Mouse (Mus musculus) lung, embryonic 16.5 days (tissue): ENCODE data around the gene Hbb-bh2. TPM values are rescaled to one million over a fixed set of nuclear protein-coding genes. Genes with fewer than 3 reads are reported as not detected.
"Not testable (repeated sequence)": the region's sequence is repeated elsewhere in the genome, so short reads cannot be mapped to it uniquely, and the experiment has no call there.

ENCODE experiments used
- ATAC-seq: fragments of 200-750 bp; cut with Nextera tagmentation; 2 replicates; pipeline ENCODE4 v1.8.0; 2017; ENCODE audit warnings: low read depth, mild to moderate bottlenecking, moderate library complexity
- H3K27ac ChIP-seq: fragments of 300-500 bp; sonication (generic); 2 replicates; pipeline ENCODE4 v1.5.1; 2014; ENCODE audit warnings: mild to moderate bottlenecking, control low read depth, low read length
- H3K27me3 ChIP-seq: fragments of 300-500 bp; sonication (generic); 2 replicates; pipeline ENCODE4 v1.6.1; 2014; ENCODE audit warnings: low read depth, low read length, mixed read lengths; ENCODE audit not compliant: control insufficient read depth, insufficient read depth
- H3K36me3 ChIP-seq: fragments of 300-500 bp; sonication (generic); 2 replicates; pipeline ENCODE4 v1.6.1; 2014; ENCODE audit warnings: low read length; ENCODE audit not compliant: control insufficient read depth, insufficient read depth
- H3K4me1 ChIP-seq: fragments of 300-500 bp; sonication (generic); replicated peaks from 2 replicates; pipeline ENCODE4 v1.6.1; 2014; ENCODE audit warnings: low read length, mixed read lengths; ENCODE audit not compliant: control insufficient read depth, insufficient read depth
- H3K4me2 ChIP-seq: fragments of 300-500 bp; sonication (generic); 2 replicates; pipeline ENCODE4 v1.6.1; 2014; ENCODE audit warnings: low read depth, low read length, control low read depth
- H3K4me3 ChIP-seq: fragments of 300-500 bp; sonication (generic); 2 replicates; pipeline ENCODE4 v1.5.1; 2014; ENCODE audit warnings: mild to moderate bottlenecking, low read length, control low read depth
- H3K9ac ChIP-seq: fragments of 300-500 bp; sonication (generic); 2 replicates; pipeline ENCODE4 v1.6.1; 2014; ENCODE audit warnings: low read length, control low read depth
- H3K9me3 ChIP-seq: fragments of 300-500 bp; sonication (generic); 2 replicates; pipeline ENCODE4 v1.6.1; 2016; ENCODE audit warnings: low read length; ENCODE audit not compliant: control insufficient read depth
- WGBS: fragments of 180-500 bp; shearing (Covaris S2); extraction: QIAGEN DNeasy Blood & Tissue Kit; methylation state at CpG from one replicate; pipeline ENCODE4 v1.1.7; 2014; 5-methylcytosine and 5-hydroxymethylcytosine counted together
- polyA plus RNA-seq: library from polyadenylated mRNA; unstranded; fragments of >200 nt; fragmentation: Nextera tagmentation; extraction: Ambion mirVana; gene quantifications from 2 replicates; pipeline ENCODE4 v1.2.1, GENCODE M21; 2015

Gene Hbb-bh2
- polyA plus RNA-seq, 1 experiment from 2014 or later, result not detected

DNA sequence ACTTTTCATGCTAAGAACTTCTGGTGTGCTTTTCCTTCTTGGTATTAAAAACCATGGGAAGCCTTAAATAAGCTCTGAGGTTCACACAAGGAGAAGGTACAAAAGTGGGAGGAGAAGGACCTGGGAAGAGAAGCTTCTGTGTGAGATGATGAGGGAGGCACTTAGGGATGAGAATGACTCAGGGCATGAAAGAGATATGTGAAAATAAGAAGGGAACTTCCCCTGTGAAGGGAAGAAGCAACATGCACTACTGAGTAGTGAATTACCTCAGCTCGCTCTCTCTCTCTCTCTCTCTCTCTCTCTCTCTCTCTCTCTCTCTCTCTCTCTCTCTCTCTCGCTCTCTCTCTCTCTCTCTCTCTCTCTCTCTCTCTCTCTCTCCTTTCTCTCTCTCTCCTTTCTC is 25.2 kb downstream of the Hbb-bh2 start:
- not testable (repeated sequence) for H3K4me1 ChIP-seq, H3K36me3 ChIP-seq, H3K27me3 ChIP-seq, H3K4me2 ChIP-seq, H3K9me3 ChIP-seq, H3K9ac ChIP-seq, H3K4me3 ChIP-seq, ATAC-seq, H3K27ac ChIP-seq
- WGBS, result no CpG with 5 or more reads among the region's 2 CpGs

DNA sequence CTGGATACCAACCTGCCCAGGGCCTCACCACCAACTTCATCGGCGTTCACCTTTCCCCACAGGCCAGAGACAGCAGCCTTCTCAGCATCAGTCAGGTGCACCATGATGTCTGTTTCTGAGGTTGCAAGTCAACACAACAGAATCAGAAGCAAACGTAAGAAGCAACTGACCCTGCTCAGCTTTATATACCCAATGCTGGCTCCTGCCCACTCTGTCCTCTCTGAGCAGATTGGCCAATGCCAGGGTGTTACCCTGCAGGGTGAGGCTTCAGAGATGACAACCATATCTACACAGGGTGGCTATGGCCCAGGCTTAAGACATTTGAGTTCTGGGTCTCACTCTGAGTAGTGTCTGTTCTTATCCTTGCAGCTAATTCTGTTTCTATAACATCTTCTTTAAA is 26.6 kb downstream of the Hbb-bh2 start, which contains the start of gene Hbb-bt:
Gene Hbb-bt, minus strand, starts transcription at position 231 of the 400 bp plus-strand sequence.
- Histone ChIP-seq H3K27ac (no peak within 1 kb of the TSS), H3K36me3 (no peaks in the 10 kb centered on the region), H3K9ac (no peak within 1 kb of the TSS), H3K4me2 (no peak within 1 kb of the TSS), H3K27me3 (no peaks in the 10 kb centered on the region), H3K4me3 (no peak within 1 kb of the TSS), H3K9me3 (no peaks in the 10 kb centered on the region), H3K4me1 (no peaks in the 10 kb centered on the region)
- 82% methylated on average over 3 of the region's 3 CpGs for WGBS
- no peak for ATAC-seq

DNA sequence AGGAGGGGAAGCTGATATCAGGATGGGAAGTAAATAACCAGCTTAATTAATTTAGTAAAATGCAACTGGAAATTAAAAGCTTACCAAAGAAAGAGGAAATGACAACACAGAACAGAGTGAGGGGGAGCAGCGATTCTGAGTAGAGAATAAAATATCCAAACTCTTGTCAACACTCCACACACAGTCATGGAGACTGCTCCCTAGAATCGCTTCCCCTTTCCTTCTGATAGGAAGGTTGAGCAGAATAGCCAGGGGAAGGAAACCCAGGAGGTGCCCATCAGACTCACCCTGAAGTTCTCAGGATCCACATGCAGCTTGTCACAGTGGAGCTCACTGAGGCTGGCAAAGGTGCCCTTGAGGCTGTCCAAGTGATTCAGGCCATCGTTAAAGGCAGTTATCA is 27.2 kb downstream of the Hbb-bh2 start:
- ATAC-seq, result not testable (repeated sequence)

DNA sequence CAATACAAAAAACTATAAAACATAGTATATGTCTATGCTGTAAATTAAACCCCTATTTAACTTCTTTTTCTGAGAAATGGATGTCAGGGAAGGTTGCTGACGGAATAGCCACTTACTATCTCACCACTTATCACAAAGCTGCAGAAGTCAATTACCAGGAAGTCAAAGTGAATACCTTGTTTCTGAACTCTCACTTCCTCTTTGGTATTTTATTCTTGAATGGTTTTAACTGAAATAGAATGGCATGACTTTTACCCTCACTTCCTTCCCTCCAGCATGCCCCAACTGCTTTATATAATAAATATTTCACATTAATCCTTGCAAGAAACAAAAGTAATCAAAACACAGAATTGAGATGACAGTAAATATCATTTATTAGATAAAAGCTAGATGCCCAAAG is 28.1 kb downstream of the Hbb-bh2 start:
- no peak for ATAC-seq
- H3K4me1 ChIP-seq, result no peaks in the 10 kb centered on the region
- no peaks in the 10 kb centered on the region for H3K27me3 ChIP-seq
- WGBS, result 50% methylated on average over 1 of the region's 1 CpGs
- H3K27ac ChIP-seq, result no peak overlapping the region
- H3K9ac ChIP-seq, result no peak overlapping the region
- H3K9me3 ChIP-seq, result no peaks in the 10 kb centered on the region
- no peaks in the 10 kb centered on the region for H3K36me3 ChIP-seq
- no peak overlapping the region for H3K4me2 ChIP-seq
- H3K4me3 ChIP-seq, result no peak overlapping the region

More for the DNA sequence above, 27.2 kb downstream of the Hbb-bh2 start:
- H3K9me3 ChIP-seq, H3K27ac ChIP-seq, H3K9ac ChIP-seq, H3K4me2 ChIP-seq, H3K36me3 ChIP-seq, H3K4me3 ChIP-seq, H3K4me1 ChIP-seq, H3K27me3 ChIP-seq: not testable (repeated sequence)
- WGBS, result no CpG with 5 or more reads among the region's 3 CpGs

DNA sequence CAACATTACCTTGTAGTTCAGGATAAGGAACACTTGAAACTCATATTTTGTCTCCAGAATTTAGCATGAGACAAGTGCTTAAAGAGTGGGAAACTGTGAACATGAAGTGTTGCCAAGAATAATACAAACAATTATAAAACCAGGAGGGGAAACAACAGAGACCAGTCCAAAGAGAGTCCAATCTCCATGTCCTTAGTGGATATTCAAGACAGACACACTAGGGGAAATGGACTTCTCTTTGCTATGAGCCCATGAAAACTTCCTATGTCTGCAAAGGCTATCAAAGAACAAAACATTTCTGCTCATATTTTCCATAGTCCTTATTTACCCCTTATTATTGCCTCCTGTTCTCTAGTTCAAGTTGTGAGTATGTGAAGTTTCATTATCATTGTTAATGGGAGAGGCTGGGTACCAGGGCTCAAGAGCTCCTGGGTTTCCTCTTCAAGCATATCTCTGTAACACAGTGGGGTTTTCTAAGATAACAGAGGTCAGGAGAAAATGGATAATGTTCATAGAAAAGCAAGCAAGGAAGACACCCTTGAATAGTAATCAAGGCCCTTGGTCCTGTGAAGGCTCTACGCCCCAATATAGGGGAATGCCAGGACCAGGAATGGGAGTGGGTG is 29.0 kb downstream of the Hbb-bh2 start:
- no peak for ATAC-seq
- Histone ChIP-seq H3K27ac (no peak overlapping the region), H3K36me3 (no peaks in the 10 kb centered on the region), H3K9me3 (no peaks in the 10 kb centered on the region), H3K4me2 (no peak overlapping the region), H3K9ac (no peak overlapping the region), H3K4me3 (no peak overlapping the region), H3K4me1 (no peaks in the 10 kb centered on the region), H3K27me3 (no peaks in the 10 kb centered on the region)
- WGBS, result 83% methylated on average over 1 of the region's 1 CpGs

DNA sequence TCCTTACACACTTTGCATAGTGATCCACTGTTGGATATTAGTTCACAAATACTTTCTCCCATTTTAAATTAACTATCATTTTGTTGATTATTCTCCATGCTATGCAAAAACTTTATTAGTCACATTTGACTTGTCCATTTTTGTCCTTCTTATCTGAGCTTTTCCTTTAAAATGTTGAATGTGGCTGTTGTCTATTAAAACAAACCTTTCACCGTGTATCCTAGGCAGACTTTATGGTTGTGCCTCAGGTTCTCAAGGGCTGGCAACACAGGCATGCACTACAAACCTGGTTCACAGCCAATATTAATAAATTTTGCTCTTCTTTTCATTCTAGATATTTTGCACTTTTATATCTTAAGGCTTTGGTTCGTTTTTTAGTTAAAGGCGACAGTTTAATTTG is 29.6 kb downstream of the Hbb-bh2 start:
- H3K9ac ChIP-seq, result no peak overlapping the region
- WGBS, result 69% methylated on average over 3 of the region's 3 CpGs
- H3K4me1 ChIP-seq, result no peaks in the 10 kb centered on the region
- no peak for ATAC-seq
- H3K4me2 ChIP-seq, result no peak overlapping the region
- no peaks in the 10 kb centered on the region for H3K27me3 ChIP-seq
- H3K9me3 ChIP-seq, result no peaks in the 10 kb centered on the region
- no peak overlapping the region for H3K27ac ChIP-seq
- no peak overlapping the region for H3K4me3 ChIP-seq
- no peaks in the 10 kb centered on the region for H3K36me3 ChIP-seq

DNA sequence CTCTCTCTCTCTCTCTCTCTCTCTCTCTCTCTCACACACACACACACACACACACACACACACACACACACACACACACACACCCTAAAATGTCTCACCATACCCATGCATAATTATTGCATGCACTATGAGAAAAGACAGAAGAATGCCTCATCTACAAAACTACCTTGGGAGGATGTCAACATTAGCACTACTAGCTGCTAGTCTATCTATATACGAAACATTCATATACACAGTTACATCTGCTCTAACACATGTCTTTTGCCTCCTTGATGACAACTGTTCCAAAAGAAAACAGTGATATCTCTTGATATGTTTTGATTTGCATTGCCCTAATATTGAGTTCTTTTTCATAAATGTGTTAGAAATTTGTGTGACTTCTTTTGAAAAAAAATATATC is 30.0 kb downstream of the Hbb-bh2 start:
- WGBS, result 63% methylated on average over 1 of the region's 1 CpGs
- H3K9me3 ChIP-seq, result no peaks in the 10 kb centered on the region
- no peaks in the 10 kb centered on the region for H3K27me3 ChIP-seq
- H3K4me2 ChIP-seq, result no peak overlapping the region
- H3K9ac ChIP-seq, result no peak overlapping the region
- no peaks in the 10 kb centered on the region for H3K36me3 ChIP-seq
- no peaks in the 10 kb centered on the region for H3K4me1 ChIP-seq
- H3K4me3 ChIP-seq, result no peak overlapping the region
- ATAC-seq, result no peak
- no peak overlapping the region for H3K27ac ChIP-seq

DNA sequence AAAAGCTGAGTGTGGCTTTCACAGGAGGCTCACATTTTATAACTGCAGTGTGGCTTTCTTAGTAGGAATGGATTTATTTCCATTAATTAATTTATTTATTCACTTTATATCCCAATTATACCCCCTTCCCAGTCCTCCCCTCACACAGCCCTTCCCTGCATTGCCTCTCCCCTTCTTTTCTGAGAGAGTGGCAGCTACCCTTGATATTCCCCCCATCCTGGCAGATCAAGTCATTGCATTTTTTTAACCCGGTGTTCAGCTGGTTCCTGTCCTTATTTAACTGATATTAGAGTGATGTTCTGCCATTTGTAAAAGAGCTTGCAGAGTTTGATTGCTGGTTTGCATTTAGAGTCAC is 30.5 kb downstream of the Hbb-bh2 start:
- no peak overlapping the region for H3K27ac ChIP-seq
- 65% methylated on average over 1 of the region's 1 CpGs for WGBS
- H3K9ac ChIP-seq, result no peak overlapping the region
- no peaks in the 10 kb centered on the region for H3K4me1 ChIP-seq
- ATAC-seq, result no peak
- H3K27me3 ChIP-seq, result no peaks in the 10 kb centered on the region
- no peaks in the 10 kb centered on the region for H3K9me3 ChIP-seq
- H3K4me2 ChIP-seq, result no peak overlapping the region
- H3K36me3 ChIP-seq, result no peaks in the 10 kb centered on the region
- no peak overlapping the region for H3K4me3 ChIP-seq

DNA sequence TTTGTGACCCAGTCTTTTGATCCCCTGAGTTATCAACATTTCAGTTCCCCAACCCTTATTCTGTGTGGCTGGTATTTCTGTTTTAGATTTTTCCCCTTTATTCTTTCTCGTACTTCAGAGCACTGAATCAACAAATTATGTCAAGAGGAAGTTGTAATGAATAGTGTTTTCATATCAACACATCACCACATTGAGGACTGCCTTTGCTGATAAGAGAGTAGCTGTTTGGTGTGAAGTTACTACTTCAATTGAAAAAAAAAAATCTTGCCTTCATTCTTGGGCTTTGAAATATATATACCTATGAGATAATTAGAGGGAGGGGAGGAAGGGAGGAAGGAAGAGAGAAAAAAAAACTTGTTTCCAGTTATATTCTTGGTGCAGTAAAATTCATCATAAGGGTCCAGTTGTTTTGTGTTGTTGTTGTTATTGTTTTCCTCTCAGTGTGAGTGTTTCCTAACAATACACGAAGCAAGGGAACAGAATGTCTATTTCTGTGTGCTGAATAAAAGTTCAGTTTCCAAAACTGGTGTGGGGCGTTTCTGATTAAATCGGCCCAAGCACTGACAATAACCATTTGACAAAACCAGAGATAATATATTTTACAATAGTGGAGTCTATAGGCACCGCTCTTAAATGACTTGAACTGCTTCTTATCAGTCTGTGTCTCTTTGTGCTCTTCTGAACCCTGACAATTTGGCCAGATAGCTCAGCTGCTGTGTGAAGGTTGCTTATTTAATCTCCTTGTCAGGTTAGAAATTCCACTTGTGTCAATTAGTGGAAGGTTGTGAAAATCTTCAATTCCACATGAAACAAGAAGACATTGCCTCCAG is 31.1 kb downstream of the Hbb-bh2 start:
- Histone ChIP-seq H3K27me3 (no peaks in the 10 kb centered on the region), H3K27ac (no peak overlapping the region), H3K4me2 (no peak overlapping the region), H3K9ac (no peak overlapping the region), H3K36me3 (no peaks in the 10 kb centered on the region), H3K4me3 (no peak overlapping the region), H3K4me1 (no peaks in the 10 kb centered on the region), H3K9me3 (no peaks in the 10 kb centered on the region)
- 33% methylated on average over 5 of the region's 5 CpGs for WGBS
- ATAC-seq, result no peak
